Mouse (Mus musculus): ENCODE data around the gene Sod1. TPM values are rescaled to one million over a fixed set of nuclear protein-coding genes. Genes with fewer than 3 reads are reported as not detected.
A peak's percentile ranks its signal among the peaks of the same experiment; 100 is the strongest.

Sod1 gene
- polyA plus RNA-seq, 1 experiment, result 305 TPM

DNA sequence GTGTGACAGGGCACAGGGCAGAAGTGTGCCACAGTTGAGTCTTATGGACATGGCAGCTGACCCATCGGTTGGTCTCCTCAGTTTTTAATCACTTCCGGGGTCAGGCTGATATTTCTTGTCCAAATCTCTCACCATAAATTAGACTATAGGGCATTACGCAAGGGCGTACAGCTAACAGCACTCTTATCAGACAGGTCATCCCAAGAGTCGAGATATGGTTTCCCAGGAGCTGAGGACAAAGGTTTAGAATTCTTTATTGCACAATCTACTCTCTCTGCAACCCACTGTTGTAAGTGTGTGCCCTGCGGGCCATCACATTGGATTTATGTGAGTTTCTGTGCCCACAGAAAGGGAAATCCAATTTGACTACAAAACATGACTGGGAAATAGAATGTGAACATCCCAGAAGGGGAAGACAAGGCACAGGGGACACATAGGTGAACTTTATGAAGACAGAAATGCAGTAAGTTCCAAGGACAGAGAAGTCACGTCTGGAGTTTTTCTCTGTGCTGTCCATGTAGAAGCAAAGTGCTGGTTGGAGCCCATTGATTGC lies 23.8 kb upstream of the Sod1 start:
- peaks cover 9% of the 10 kb centered on the region for H3K4me1 ChIP-seq (replicated peaks; ENCODE audit: control insufficient read depth, insufficient read depth, low read length)
- no peak for TF ChIP-seq CTCF (IDR thresholded peaks at IDR 0.05; ENCODE audit: borderline replicate concordance, control insufficient read depth, extremely low read depth, insufficient read depth, low read length, poor library complexity)
- no peak for TF ChIP-seq POLR2A (IDR thresholded peaks at IDR 0.05; ENCODE audit: control insufficient read depth, extremely low read depth, insufficient read depth, low read length, poor library complexity)
- H3K27ac ChIP-seq (ENCODE audit: control insufficient read depth, insufficient read depth, low read length), result no peak overlapping the region
- no peaks in the 10 kb centered on the region for H3K36me3 ChIP-seq (ENCODE audit: control insufficient read depth, insufficient read depth, low read length)
- no peak for DNase-seq
- no peak overlapping the region for H3K4me3 ChIP-seq (ENCODE audit: control insufficient read depth, insufficient read depth, low read length)
- WGBS, result 84% methylated on average over 7 of the region's 7 CpGs
- no peaks in the 10 kb centered on the region for H3K27me3 ChIP-seq (ENCODE audit: control insufficient read depth, insufficient read depth, low read length)

DNA sequence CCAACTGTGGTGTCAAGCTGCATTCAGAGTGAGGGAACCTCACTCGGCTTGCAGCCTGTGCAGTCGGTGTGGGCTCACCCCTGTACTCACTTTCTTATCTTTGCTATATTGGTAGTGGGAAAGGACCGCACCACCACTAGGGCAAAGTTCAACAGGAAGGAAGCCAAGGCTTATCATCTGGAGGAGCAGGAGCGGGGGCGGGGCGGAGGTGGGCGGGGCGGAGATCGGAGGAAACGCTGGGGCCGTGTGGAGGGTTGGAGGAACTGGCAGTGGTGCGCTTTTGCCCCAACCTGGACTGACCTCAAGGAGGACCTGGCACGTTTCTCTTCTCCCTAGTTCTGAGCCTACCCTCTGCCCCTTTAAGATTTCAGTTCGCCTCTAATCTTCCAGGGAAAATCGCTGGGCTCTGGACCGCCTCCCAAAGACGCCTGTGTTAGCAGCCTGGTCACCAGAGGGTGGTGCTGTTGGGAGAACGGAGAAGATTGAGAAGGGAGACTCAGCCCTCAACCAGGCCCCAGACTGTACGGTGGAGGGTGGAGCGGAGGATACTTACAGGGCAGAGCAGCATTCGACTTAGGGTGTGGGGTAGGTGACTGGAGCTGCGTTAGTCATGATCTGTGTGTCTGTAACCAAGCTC lies 23.1 kb upstream of the Sod1 start:
- peak overlapping the region; percentile 56 for H3K4me3 ChIP-seq (ENCODE audit: control insufficient read depth, insufficient read depth, low read length)
- DNase-seq, result peak; percentile 75
- 2% methylated on average over 22 of the region's 22 CpGs for WGBS
- no peaks in the 10 kb centered on the region for H3K36me3 ChIP-seq (ENCODE audit: control insufficient read depth, insufficient read depth, low read length)
- peak overlapping the region; percentile 17; the same call in 1 of the 2 replicates for H3K27ac ChIP-seq (ENCODE audit: control insufficient read depth, insufficient read depth, low read length)
- H3K4me1 ChIP-seq (replicated peaks; ENCODE audit: control insufficient read depth, insufficient read depth, low read length), result peaks cover 9% of the 10 kb centered on the region
- TF ChIP-seq POLR2A (IDR thresholded peaks at IDR 0.05; ENCODE audit: control insufficient read depth, extremely low read depth, insufficient read depth, low read length, poor library complexity) (no peak), CTCF (IDR thresholded peaks at IDR 0.05; ENCODE audit: borderline replicate concordance, control insufficient read depth, extremely low read depth, insufficient read depth, low read length, poor library complexity) (peak; percentile 90; the same call in 1 of the 2 replicates)
- H3K27me3 ChIP-seq (ENCODE audit: control insufficient read depth, insufficient read depth, low read length), result no peaks in the 10 kb centered on the region

DNA sequence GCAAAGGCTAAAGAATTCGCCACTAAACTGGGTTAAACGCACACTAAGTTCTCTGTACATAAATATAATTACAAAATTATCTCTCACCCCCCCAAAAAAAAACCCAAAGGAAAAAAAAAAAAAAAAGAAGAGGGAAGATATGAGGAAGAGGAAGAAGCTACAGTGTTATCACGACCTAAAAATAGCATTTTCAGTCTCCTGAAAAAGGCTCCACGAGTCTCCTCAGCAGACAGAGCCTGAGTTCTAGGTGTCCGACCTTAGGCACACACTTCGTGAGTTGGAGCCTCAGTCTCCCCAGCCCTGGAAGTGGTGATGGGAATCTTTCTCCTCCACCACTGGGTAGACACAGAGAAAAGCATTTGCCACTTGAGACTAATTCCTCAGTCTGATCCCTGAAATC lies 21.9 kb upstream of the Sod1 start:
- peaks cover 9% of the 10 kb centered on the region for H3K4me1 ChIP-seq (replicated peaks; ENCODE audit: control insufficient read depth, insufficient read depth, low read length)
- H3K36me3 ChIP-seq (ENCODE audit: control insufficient read depth, insufficient read depth, low read length), result no peaks in the 10 kb centered on the region
- H3K27me3 ChIP-seq (ENCODE audit: control insufficient read depth, insufficient read depth, low read length), result no peaks in the 10 kb centered on the region
- WGBS, result 73% methylated on average over 6 of the region's 6 CpGs
- no peak overlapping the region for H3K4me3 ChIP-seq (ENCODE audit: control insufficient read depth, insufficient read depth, low read length)
- TF ChIP-seq CTCF (IDR thresholded peaks at IDR 0.05; ENCODE audit: borderline replicate concordance, control insufficient read depth, extremely low read depth, insufficient read depth, low read length, poor library complexity) (no peak), POLR2A (IDR thresholded peaks at IDR 0.05; ENCODE audit: control insufficient read depth, extremely low read depth, insufficient read depth, low read length, poor library complexity) (no peak)
- no peak for DNase-seq
- H3K27ac ChIP-seq (ENCODE audit: control insufficient read depth, insufficient read depth, low read length), result no peak overlapping the region

DNA sequence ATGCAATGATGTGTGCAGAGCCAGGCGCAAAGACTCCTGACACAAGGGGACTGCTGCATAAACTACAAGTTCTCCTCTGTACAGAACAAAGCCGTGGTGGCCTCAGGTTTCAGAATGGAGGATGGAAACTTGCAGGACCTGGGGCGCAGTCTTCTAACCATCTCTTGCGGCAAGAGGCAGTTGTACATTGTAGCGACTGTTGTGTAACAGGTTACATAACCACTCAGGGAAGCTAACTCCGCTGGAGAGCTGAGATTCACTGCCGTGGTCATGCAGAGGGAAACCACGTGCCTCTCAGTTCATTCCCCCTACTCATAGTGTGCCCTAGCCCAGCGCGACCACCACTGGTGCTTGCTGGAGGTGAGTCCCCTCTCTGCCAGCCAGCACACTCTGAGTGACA lies 21.4 kb upstream of the Sod1 start:
- no peaks in the 10 kb centered on the region for H3K27me3 ChIP-seq (ENCODE audit: control insufficient read depth, insufficient read depth, low read length)
- H3K36me3 ChIP-seq (ENCODE audit: control insufficient read depth, insufficient read depth, low read length), result no peaks in the 10 kb centered on the region
- TF ChIP-seq POLR2A (IDR thresholded peaks at IDR 0.05; ENCODE audit: control insufficient read depth, extremely low read depth, insufficient read depth, low read length, poor library complexity) (no peak), CTCF (IDR thresholded peaks at IDR 0.05; ENCODE audit: borderline replicate concordance, control insufficient read depth, extremely low read depth, insufficient read depth, low read length, poor library complexity) (no peak)
- H3K4me3 ChIP-seq (ENCODE audit: control insufficient read depth, insufficient read depth, low read length), result no peak overlapping the region
- WGBS, result 64% methylated on average over 10 of the region's 10 CpGs
- H3K4me1 ChIP-seq (replicated peaks; ENCODE audit: control insufficient read depth, insufficient read depth, low read length), result peaks cover 9% of the 10 kb centered on the region
- no peak overlapping the region for H3K27ac ChIP-seq (ENCODE audit: control insufficient read depth, insufficient read depth, low read length)
- DNase-seq, result no peak

DNA sequence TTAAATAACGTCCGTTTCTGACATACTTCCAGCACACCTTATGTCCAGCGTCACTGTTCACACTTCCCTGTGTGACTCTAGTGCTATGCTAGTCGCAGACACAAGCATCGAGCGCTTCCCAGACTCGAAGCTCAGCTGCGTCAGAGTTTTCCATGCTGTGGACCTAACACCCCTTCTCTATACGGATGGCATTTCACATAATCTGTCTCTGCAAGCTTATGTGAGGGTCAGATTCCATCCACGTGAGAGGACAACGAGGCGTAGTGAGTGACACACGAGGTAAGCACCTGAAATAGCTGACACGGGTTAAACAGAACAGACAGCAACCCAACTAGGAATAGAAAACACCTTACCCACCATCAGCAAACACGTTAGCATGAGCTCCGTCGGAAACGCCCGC lies 18.4 kb upstream of the Sod1 start:
- Histone ChIP-seq H3K4me3 (ENCODE audit: control insufficient read depth, insufficient read depth, low read length) (no peak overlapping the region), H3K27me3 (ENCODE audit: control insufficient read depth, insufficient read depth, low read length) (no peaks in the 10 kb centered on the region), H3K4me1 (replicated peaks; ENCODE audit: control insufficient read depth, insufficient read depth, low read length) (peaks cover 9% of the 10 kb centered on the region), H3K36me3 (ENCODE audit: control insufficient read depth, insufficient read depth, low read length) (no peaks in the 10 kb centered on the region), H3K27ac (ENCODE audit: control insufficient read depth, insufficient read depth, low read length) (no peak overlapping the region)
- WGBS, result 93% methylated on average over 19 of the region's 19 CpGs
- DNase-seq, result no peak
- TF ChIP-seq POLR2A (IDR thresholded peaks at IDR 0.05; ENCODE audit: control insufficient read depth, extremely low read depth, insufficient read depth, low read length, poor library complexity), result no peak
- no peak for TF ChIP-seq CTCF (IDR thresholded peaks at IDR 0.05; ENCODE audit: borderline replicate concordance, control insufficient read depth, extremely low read depth, insufficient read depth, low read length, poor library complexity)

DNA sequence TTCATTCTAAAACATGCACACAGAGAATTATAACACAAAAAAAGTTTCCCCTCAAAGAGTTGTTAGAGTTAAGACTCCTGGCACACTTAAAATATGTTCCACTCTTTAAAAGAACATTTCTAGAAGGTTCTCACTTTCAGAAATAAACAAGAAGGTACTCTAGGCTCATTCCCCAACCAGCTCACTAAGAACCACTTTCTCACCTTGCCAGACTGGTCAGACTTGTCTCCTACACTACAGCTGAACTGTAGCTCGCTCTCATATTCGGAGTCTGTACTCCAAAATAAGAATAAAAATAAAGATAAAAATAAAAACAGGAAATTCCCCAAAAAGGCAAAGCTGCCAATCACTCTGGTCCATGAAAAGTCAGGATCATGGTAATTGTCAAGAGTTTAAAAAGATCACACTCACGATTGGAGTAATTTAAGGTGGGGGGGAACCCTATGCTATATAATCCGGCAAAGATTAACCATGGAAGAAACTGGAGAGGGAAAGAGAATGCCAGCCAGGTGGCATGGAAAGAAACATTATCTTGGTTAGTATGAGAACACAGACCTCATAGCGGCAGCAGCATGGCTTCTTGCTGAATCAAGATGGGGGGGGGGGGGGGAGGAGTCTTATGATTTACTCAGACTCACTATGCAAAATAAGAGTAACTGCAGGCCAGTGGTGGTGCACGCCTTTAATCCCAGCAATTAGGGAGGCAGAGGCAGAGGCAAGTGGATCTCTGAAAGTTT lies 17.2 kb upstream of the Sod1 start:
- 90% methylated on average over 6 of the region's 6 CpGs for WGBS
- TF ChIP-seq CTCF (IDR thresholded peaks at IDR 0.05; ENCODE audit: borderline replicate concordance, control insufficient read depth, extremely low read depth, insufficient read depth, low read length, poor library complexity) (no peak), POLR2A (IDR thresholded peaks at IDR 0.05; ENCODE audit: control insufficient read depth, extremely low read depth, insufficient read depth, low read length, poor library complexity) (no peak)
- no peak for DNase-seq

More for the DNA sequence above, 17.2 kb upstream of the Sod1 start:
- no peak overlapping the region for H3K27ac ChIP-seq (ENCODE audit: control insufficient read depth, insufficient read depth, low read length)
- H3K27me3 ChIP-seq (ENCODE audit: control insufficient read depth, insufficient read depth, low read length), result no peaks in the 10 kb centered on the region
- H3K4me3 ChIP-seq (ENCODE audit: control insufficient read depth, insufficient read depth, low read length), result no peak overlapping the region
- H3K36me3 ChIP-seq (ENCODE audit: control insufficient read depth, insufficient read depth, low read length), result no peaks in the 10 kb centered on the region
- peaks cover under 1% of the 10 kb centered on the region; the same call in 1 of the 2 replicates for H3K4me1 ChIP-seq (replicated peaks; ENCODE audit: control insufficient read depth, insufficient read depth, low read length)
